Mouse (Mus musculus) ES-Bruce4 (cell line): ENCODE data around the gene Eef1akmt2.

ENCODE experiments used
- CTCF ChIP-seq: IDR thresholded peaks from one replicate; pipeline ENCODE4 v1.8.1; 2011; ENCODE audit warnings: low read depth, low read length
- EP300 ChIP-seq: IDR thresholded peaks from 2 replicates; pipeline ENCODE4 v1.6.1; 2011; ENCODE audit warnings: low read depth, low read length; ENCODE audit not compliant: insufficient read depth

DNA sequence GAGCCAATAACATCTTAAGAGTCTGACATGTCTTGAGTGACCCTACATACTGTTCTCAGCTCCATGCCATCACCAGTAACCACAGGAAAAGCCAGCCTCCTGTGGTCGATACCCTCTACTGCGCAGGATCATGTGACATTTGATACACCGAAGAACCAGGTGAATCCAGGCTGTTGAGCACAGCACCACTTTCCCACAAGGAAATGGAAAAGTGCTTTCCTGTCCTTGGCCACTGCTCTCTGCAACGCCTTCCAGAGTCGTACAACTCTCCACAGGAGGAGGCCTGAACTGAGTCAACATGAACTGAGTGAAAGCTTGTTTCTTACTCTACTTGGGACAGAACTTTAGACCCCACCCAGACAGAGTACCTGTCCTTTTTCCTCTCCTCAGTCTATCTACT is 51.0 kb downstream of the Eef1akmt2 start:
- TF ChIP-seq EP300 (no peak), CTCF (no peak)
